ENCODE assay signal across 12 mouse cellular contexts in genomic region chr6:94413297-94413986, GRCm38 (mm10).
DNase-seq lines count a peak whose midpoint lies in the region; ATAC-seq lines count a peak whose summit lies in the region.
"Had no signal": no experiment of that assay in that cellular context is flagged by ENCODE, and none has a peak within 500 bp of the region (broad histone marks: within the 10 kb centered on the region; RNA-seq: fewer than 3 reads in every experiment).

No protein-coding gene starts in this region.

- no peak overlapping the region for H3K4me3 ChIP-seq in forebrain, embryonic 10.5 days
- no peak overlapping the region for H3K4me3 ChIP-seq in forebrain, embryonic 11.5 days (ENCODE audit: low read depth, low read length)
- H3K4me3 ChIP-seq in lung, embryonic 15.5 days: no peak overlapping the region
- H3K4me3 ChIP-seq in heart, embryonic 14.5 days (ENCODE audit: control insufficient read depth in 1 of 2, insufficient read depth in 1 of 2, low read depth in 1 of 2, low read length in 2 of 2): no peak overlapping the region
- H3K4me3 ChIP-seq: hindbrain, embryonic 13.5 days had no signal

- H3K9ac ChIP-seq in forebrain, embryonic 11.5 days (ENCODE audit: low read length): no peak overlapping the region
- H3K9ac ChIP-seq in lung, embryonic 15.5 days: no peak overlapping the region
- no peak overlapping the region for H3K9ac ChIP-seq in heart, embryonic 14.5 days (ENCODE audit: low read length)
- H3K9ac ChIP-seq: hindbrain, embryonic 13.5 days had no signal

- DNase-seq in forebrain, embryonic 10.5 days (ENCODE audit: extremely low spot score, low spot score): peak; percentile 10
- no peak for DNase-seq in forebrain, embryonic 11.5 days (ENCODE audit: low spot score)
- no peak for DNase-seq in lung, postnatal 36 days
- peak; percentile 34 for DNase-seq in right cerebral cortex, postnatal 14 days
- DNase-seq in ovary, postnatal 14 days (ENCODE audit: low spot score): no peak
- DNase-seq in embryo, embryonic 10 days (ENCODE audit: low spot score): no peak
- DNase-seq: kidney, postnatal 4 days had no signal

- H3K36me3 ChIP-seq in forebrain, embryonic 10.5 days (replicated peaks): no peaks in the 10 kb centered on the region
- no peaks in the 10 kb centered on the region for H3K36me3 ChIP-seq in forebrain, embryonic 11.5 days (ENCODE audit: control insufficient read depth, insufficient read depth, low read length)
- no peaks in the 10 kb centered on the region for H3K36me3 ChIP-seq in lung, embryonic 15.5 days
- no peaks in the 10 kb centered on the region for H3K36me3 ChIP-seq in heart, embryonic 14.5 days (ENCODE audit: control insufficient read depth, insufficient read depth, low read length)
- H3K36me3 ChIP-seq: hindbrain, embryonic 13.5 days had no signal

- no peak overlapping the region for H3K27ac ChIP-seq in forebrain, embryonic 10.5 days
- no peak overlapping the region for H3K27ac ChIP-seq in forebrain, embryonic 11.5 days (ENCODE audit: low read depth, low read length)
- H3K27ac ChIP-seq in lung, embryonic 15.5 days: peak overlapping the region; percentile 1; the same call in 1 of the 2 replicates
- H3K27ac ChIP-seq in heart, embryonic 14.5 days (replicated peaks in 1 of 2; ENCODE audit: control insufficient read depth in 1 of 2, insufficient read depth in 1 of 2, low read depth in 2 of 2, low read length in 2 of 2): peak overlapping the region; percentile 82 to 93
- H3K27ac ChIP-seq: hindbrain, embryonic 13.5 days had no signal

- no peak for ATAC-seq in forebrain, embryonic 11.5 days (replicated peaks; ENCODE audit: low FRiP score)
- peak; percentile 64; the same call in 1 of the 2 replicates for ATAC-seq in lung, embryonic 15.5 days (ENCODE audit: borderline replicate concordance, extremely low read depth, low FRiP score, low TSS enrichment)
- ATAC-seq in heart, embryonic 14.5 days (ENCODE audit: insufficient number of reproducible peaks, insufficient read depth, low FRiP score, low read depth): no peak
- ATAC-seq: forebrain, embryonic 14.5 days; midbrain, embryonic 16.5 days had no signal

- H3K27me3 ChIP-seq in forebrain, embryonic 10.5 days (ENCODE audit: poor library complexity, severe bottlenecking): peaks cover 5% of the 10 kb centered on the region; the same call in 1 of the 2 replicates
- H3K27me3 ChIP-seq in forebrain, embryonic 11.5 days (ENCODE audit: control insufficient read depth, insufficient read depth, low read length): no peaks in the 10 kb centered on the region
- no peaks in the 10 kb centered on the region for H3K27me3 ChIP-seq in lung, embryonic 15.5 days
- no peaks in the 10 kb centered on the region for H3K27me3 ChIP-seq in heart, embryonic 14.5 days (ENCODE audit: control insufficient read depth, insufficient read depth, low read length)
- H3K27me3 ChIP-seq: hindbrain, embryonic 13.5 days had no signal

- WGBS in forebrain, embryonic 10.5 days: 75% methylated on average over 10 of the region's 10 CpGs
- WGBS in forebrain, embryonic 11.5 days: 81% methylated on average over 10 of the region's 10 CpGs
- WGBS in lung, embryonic 15.5 days: 44% methylated on average over 10 of the region's 10 CpGs
- WGBS in heart, embryonic 14.5 days: 28% methylated on average over 10 of the region's 10 CpGs

- no peaks in the 10 kb centered on the region for H3K9me3 ChIP-seq in forebrain, embryonic 10.5 days
- no peaks in the 10 kb centered on the region for H3K9me3 ChIP-seq in forebrain, embryonic 11.5 days (ENCODE audit: control insufficient read depth, low read length)
- H3K9me3 ChIP-seq in lung, embryonic 15.5 days: no peaks in the 10 kb centered on the region
- no peaks in the 10 kb centered on the region for H3K9me3 ChIP-seq in heart, embryonic 14.5 days (ENCODE audit: control insufficient read depth, low read length)
- H3K9me3 ChIP-seq: hindbrain, embryonic 13.5 days had no signal

- H3K4me2 ChIP-seq in forebrain, embryonic 11.5 days (ENCODE audit: low read depth, low read length, severe bottlenecking): no peak overlapping the region
- H3K4me2 ChIP-seq in lung, embryonic 15.5 days: no peak overlapping the region; the same call in 1 of the 2 replicates
- H3K4me2 ChIP-seq in heart, embryonic 14.5 days (ENCODE audit: low read length): peak overlapping the region; percentile 37
- H3K4me2 ChIP-seq: hindbrain, embryonic 13.5 days had no signal

- peaks cover 8% of the 10 kb centered on the region for H3K4me1 ChIP-seq in forebrain, embryonic 10.5 days
- H3K4me1 ChIP-seq in forebrain, embryonic 11.5 days (replicated peaks; ENCODE audit: control insufficient read depth, insufficient read depth, low read length): no peaks in the 10 kb centered on the region
- 0 out of 2 replicates have a peak, but pooled peaks cover 8% of the 10 kb centered on the region for H3K4me1 ChIP-seq in lung, embryonic 15.5 days
- H3K4me1 ChIP-seq in heart, embryonic 14.5 days (ENCODE audit: control insufficient read depth in 2 of 2, insufficient read depth in 2 of 2, low read length in 2 of 2): peaks cover 9 to 21% of the 10 kb centered on the region in 2 experiments
- H3K4me1 ChIP-seq: hindbrain, embryonic 13.5 days had no signal

Comparison
In these comparisons a context has a peak if more than half of its experiments do, and no peak if none do; other contexts are left out.
1. DNase-seq: peak in forebrain, embryonic 10.5 days (single experiment) and right cerebral cortex, postnatal 14 days (single experiment); none in forebrain, embryonic 11.5 days (single experiment), lung, postnatal 36 days (single experiment), ovary, postnatal 14 days (single experiment) and embryo, embryonic 10 days (single experiment).
2. H3K27ac ChIP-seq: peak in lung, embryonic 15.5 days (single experiment) and heart, embryonic 14.5 days (2 of 2); none in forebrain, embryonic 10.5 days (single experiment) and forebrain, embryonic 11.5 days (single experiment).